Mouse (Mus musculus) lung, embryonic 16.5 days (tissue): ENCODE results near the gene Mertk. TPM values are rescaled to one million over a fixed set of nuclear protein-coding genes. Genes with fewer than 3 reads are reported as not detected.

Experiments used
- ATAC-seq: fragments of 200-750 bp; cut with Nextera tagmentation; 2 replicates; pipeline ENCODE4 v1.8.0; 2017; ENCODE audit warnings: low read depth, mild to moderate bottlenecking, moderate library complexity
- H3K27ac ChIP-seq: fragments of 300-500 bp; sonication (generic); 2 replicates; pipeline ENCODE4 v1.5.1; 2014; ENCODE audit warnings: mild to moderate bottlenecking, control low read depth, low read length
- H3K27me3 ChIP-seq: fragments of 300-500 bp; sonication (generic); 2 replicates; pipeline ENCODE4 v1.6.1; 2014; ENCODE audit warnings: low read depth, low read length, mixed read lengths; ENCODE audit not compliant: control insufficient read depth, insufficient read depth
- H3K36me3 ChIP-seq: fragments of 300-500 bp; sonication (generic); 2 replicates; pipeline ENCODE4 v1.6.1; 2014; ENCODE audit warnings: low read length; ENCODE audit not compliant: control insufficient read depth, insufficient read depth
- H3K4me1 ChIP-seq: fragments of 300-500 bp; sonication (generic); replicated peaks from 2 replicates; pipeline ENCODE4 v1.6.1; 2014; ENCODE audit warnings: low read length, mixed read lengths; ENCODE audit not compliant: control insufficient read depth, insufficient read depth
- H3K4me2 ChIP-seq: fragments of 300-500 bp; sonication (generic); 2 replicates; pipeline ENCODE4 v1.6.1; 2014; ENCODE audit warnings: low read depth, low read length, control low read depth
- H3K4me3 ChIP-seq: fragments of 300-500 bp; sonication (generic); 2 replicates; pipeline ENCODE4 v1.5.1; 2014; ENCODE audit warnings: mild to moderate bottlenecking, low read length, control low read depth
- H3K9ac ChIP-seq: fragments of 300-500 bp; sonication (generic); 2 replicates; pipeline ENCODE4 v1.6.1; 2014; ENCODE audit warnings: low read length, control low read depth
- H3K9me3 ChIP-seq: fragments of 300-500 bp; sonication (generic); 2 replicates; pipeline ENCODE4 v1.6.1; 2016; ENCODE audit warnings: low read length; ENCODE audit not compliant: control insufficient read depth
- WGBS: fragments of 180-500 bp; shearing (Covaris S2); extraction: QIAGEN DNeasy Blood & Tissue Kit; methylation state at CpG from one replicate; pipeline ENCODE4 v1.1.7; 2014; 5-methylcytosine and 5-hydroxymethylcytosine counted together
- polyA plus RNA-seq: library from polyadenylated mRNA; unstranded; fragments of >200 nt; fragmentation: Nextera tagmentation; extraction: Ambion mirVana; gene quantifications from 2 replicates; pipeline ENCODE4 v1.2.1, GENCODE M21; 2015

The Mertk gene
- polyA plus RNA-seq, 1 experiment from 2014 or later: 7.8 TPM

- Histone ChIP-seq H3K36me3 (0 out of 2 replicates have a peak, but pooled peaks cover 2% of the 10 kb centered on the region), H3K9ac (no peak overlapping the region), H3K27me3 (no peaks in the 10 kb centered on the region), H3K4me2 (no peak overlapping the region), H3K4me1 (peaks cover 14% of the 10 kb centered on the region), H3K9me3 (no peaks in the 10 kb centered on the region), H3K4me3 (no peak overlapping the region), H3K27ac (no peak overlapping the region)
- 66% methylated on average over 7 of the region's 7 CpGs for WGBS
- no peak for ATAC-seq
Observed at GRCm38 (mm10) chr2:128729141-128729540, 30.4 kb downstream of the Mertk start.

- no peak overlapping the region for H3K4me3 ChIP-seq
- H3K27ac ChIP-seq: no peak overlapping the region
- WGBS: 59% methylated on average over 10 of the region's 10 CpGs
- no peak for ATAC-seq
- H3K4me2 ChIP-seq: no peak overlapping the region
- peaks cover 24% of the 10 kb centered on the region for H3K4me1 ChIP-seq
- H3K36me3 ChIP-seq: 0 out of 2 replicates have a peak, but pooled peaks cover 2% of the 10 kb centered on the region
- no peaks in the 10 kb centered on the region for H3K27me3 ChIP-seq
- H3K9me3 ChIP-seq: no peaks in the 10 kb centered on the region
- H3K9ac ChIP-seq: no peak overlapping the region
Observed at GRCm38 (mm10) chr2:128731514-128731913, 32.8 kb downstream of the Mertk start.

- Histone ChIP-seq H3K27me3 (no peaks in the 10 kb centered on the region), H3K9ac (no peak overlapping the region), H3K4me1 (peaks cover 23% of the 10 kb centered on the region), H3K36me3 (0 out of 2 replicates have a peak, but pooled peaks cover 2% of the 10 kb centered on the region), H3K9me3 (no peaks in the 10 kb centered on the region), H3K27ac (no peak overlapping the region), H3K4me2 (no peak overlapping the region), H3K4me3 (no peak overlapping the region)
- no peak for ATAC-seq
- 85% methylated on average over 1 of the region's 1 CpGs for WGBS
Observed at GRCm38 (mm10) chr2:128731951-128732350, 33.2 kb downstream of the Mertk start.

GRCm38 (mm10) chr2:128735089-128735488 lies 36.3 kb downstream of the Mertk start:
- WGBS: 33% methylated on average over 3 of the region's 3 CpGs
- no peaks in the 10 kb centered on the region for H3K36me3 ChIP-seq

GRCm38 (mm10) chr2:128737051-128737450 lies 38.3 kb downstream of the Mertk start:
- H3K27me3 ChIP-seq: no peaks in the 10 kb centered on the region
- 79% methylated on average over 2 of the region's 2 CpGs for WGBS
- H3K36me3 ChIP-seq: no peaks in the 10 kb centered on the region
- no peak overlapping the region for H3K27ac ChIP-seq
- H3K9ac ChIP-seq: no peak overlapping the region
- H3K9me3 ChIP-seq: no peaks in the 10 kb centered on the region
- no peak overlapping the region for H3K4me2 ChIP-seq
- peaks cover 12% of the 10 kb centered on the region; the same call in 1 of the 2 replicates for H3K4me1 ChIP-seq
- ATAC-seq: no peak
- H3K4me3 ChIP-seq: no peak overlapping the region

More at GRCm38 (mm10) chr2:128735089-128735488, 36.3 kb downstream of the Mertk start:
- Histone ChIP-seq H3K4me1 (peaks cover 12% of the 10 kb centered on the region; the same call in 1 of the 2 replicates), H3K27me3 (no peaks in the 10 kb centered on the region), H3K4me3 (no peak overlapping the region), H3K27ac (peak overlapping the region; percentile 31), H3K4me2 (no peak overlapping the region), H3K9me3 (no peaks in the 10 kb centered on the region), H3K9ac (no peak overlapping the region)
- peak; percentile 72 for ATAC-seq

GRCm38 (mm10) chr2:128737796-128738195 lies 39.0 kb downstream of the Mertk start:
- ATAC-seq: no peak
- Histone ChIP-seq H3K4me3 (no peak overlapping the region), H3K4me2 (no peak overlapping the region), H3K4me1 (peaks cover 12% of the 10 kb centered on the region; the same call in 1 of the 2 replicates), H3K36me3 (no peaks in the 10 kb centered on the region), H3K9ac (no peak overlapping the region), H3K9me3 (no peaks in the 10 kb centered on the region), H3K27me3 (no peaks in the 10 kb centered on the region), H3K27ac (no peak overlapping the region)
- WGBS: 80% methylated on average over 4 of the region's 4 CpGs

GRCm38 (mm10) chr2:128738725-128739258 lies 40.0 kb downstream of the Mertk start:
- peaks cover 12% of the 10 kb centered on the region; the same call in 1 of the 2 replicates for H3K4me1 ChIP-seq
- H3K9ac ChIP-seq: no peak overlapping the region
- no peaks in the 10 kb centered on the region for H3K27me3 ChIP-seq
- no peak overlapping the region for H3K4me3 ChIP-seq
- no peaks in the 10 kb centered on the region for H3K9me3 ChIP-seq
- 78% methylated on average over 10 of the region's 10 CpGs for WGBS
- H3K4me2 ChIP-seq: no peak overlapping the region
- H3K27ac ChIP-seq: no peak overlapping the region
- no peaks in the 10 kb centered on the region for H3K36me3 ChIP-seq
- peak; percentile 36; the same call in 1 of the 2 replicates for ATAC-seq

GRCm38 (mm10) chr2:128745879-128746620 lies 47.3 kb downstream of the Mertk start:
- H3K27me3 ChIP-seq: no peaks in the 10 kb centered on the region
- H3K36me3 ChIP-seq: no peaks in the 10 kb centered on the region
- 48% methylated on average over 12 of the region's 12 CpGs for WGBS
- peak; percentile 69 for ATAC-seq
- peak overlapping the region; percentile 20; the same call in 1 of the 2 replicates for H3K9ac ChIP-seq
- no peak overlapping the region for H3K4me2 ChIP-seq
- peaks cover 16% of the 10 kb centered on the region for H3K4me1 ChIP-seq
- no peaks in the 10 kb centered on the region for H3K9me3 ChIP-seq
- H3K27ac ChIP-seq: peak overlapping the region; percentile 88
- no peak overlapping the region for H3K4me3 ChIP-seq

- H3K27me3 ChIP-seq: no peaks in the 10 kb centered on the region
- peak overlapping the region; percentile 8; the same call in 1 of the 2 replicates for H3K9ac ChIP-seq
- peak overlapping the region; percentile 88 for H3K27ac ChIP-seq
- H3K4me3 ChIP-seq: no peak overlapping the region
- peaks cover 16% of the 10 kb centered on the region for H3K4me1 ChIP-seq
- ATAC-seq: peak; percentile 88
- no peaks in the 10 kb centered on the region for H3K9me3 ChIP-seq
- WGBS: 45% methylated on average over 5 of the region's 5 CpGs
- H3K36me3 ChIP-seq: no peaks in the 10 kb centered on the region
- no peak overlapping the region for H3K4me2 ChIP-seq
Observed at GRCm38 (mm10) chr2:128746621-128747151, 47.9 kb downstream of the Mertk start.
